Mouse (Mus musculus): ENCODE measurements at regions not wholly inside any gene's neighbourhood (a gene's known extent, or its start where the extent isn't known, plus 50 kb on each side); places are given as distances from the start of the nearest gene placed in this dataset.
"Not testable (repeated sequence)": the region's sequence is repeated elsewhere in the genome, so short reads cannot be mapped to it uniquely, and the experiment has no call there.

GRCm38 (mm10) chr10:20841430-20842040, 110.8 kb upstream of the Ahi1 start:
- 24% methylated on average over 3 of the region's 3 CpGs for WGBS

DNA sequence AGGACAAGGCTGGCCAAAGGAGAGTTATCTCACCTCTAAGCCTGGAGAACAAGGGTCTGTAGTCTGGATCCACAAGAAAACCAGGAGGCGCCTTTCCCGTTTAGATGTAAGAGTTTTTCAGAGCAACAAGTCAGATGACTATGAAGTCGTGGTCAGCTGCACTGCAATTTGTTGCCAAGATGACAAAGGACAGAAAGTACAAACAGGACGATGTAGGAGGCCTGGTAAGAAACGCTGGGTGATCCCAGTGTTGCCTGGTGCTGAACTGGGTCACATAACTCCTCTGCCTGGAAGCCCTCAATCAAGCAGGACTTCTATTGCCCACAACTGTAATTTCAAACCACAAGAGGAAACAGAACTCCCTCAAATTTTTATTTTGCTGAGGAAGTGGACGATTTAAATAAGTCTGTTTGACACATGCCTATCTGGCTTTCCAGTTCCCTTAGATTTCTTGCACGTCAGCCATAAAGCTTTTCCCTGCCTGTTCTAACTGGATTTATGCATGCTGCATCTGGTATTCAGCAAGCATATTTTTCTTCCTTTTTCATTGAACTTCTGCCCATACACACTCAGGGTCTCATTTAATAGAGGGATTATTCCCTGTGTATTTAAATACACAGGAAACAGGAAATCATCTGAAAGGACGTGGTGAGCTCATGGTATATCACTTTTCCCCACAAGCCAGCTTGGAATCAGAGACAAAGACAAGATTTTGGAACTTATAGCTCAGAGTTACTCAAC, 113.5 kb upstream of the Ahi1 start:
- H3K27me3 ChIP-seq = no peaks in the 10 kb centered on the region
- H3K27ac ChIP-seq (replicated peaks) = peak overlapping the region; percentile 63
- ATAC-seq (ENCODE audit: insufficient number of reproducible peaks, low FRiP score, low TSS enrichment, low read depth) = peak; percentile 54

More at GRCm38 (mm10) chr10:20841430-20842040, 110.8 kb upstream of the Ahi1 start:
- Histone ChIP-seq H3K9me3 (replicated peaks) (no peaks in the 10 kb centered on the region), H3K4me3 (replicated peaks) (no peak overlapping the region), H3K4me2 (replicated peaks) (no peak overlapping the region), H3K27ac (replicated peaks) (0 out of 2 replicates have a peak overlapping the region, but pooled peaks have one; percentile 34), H3K9ac (no peak overlapping the region), H3K4me1 (peaks cover 19% of the 10 kb centered on the region), H3K27me3 (no peaks in the 10 kb centered on the region), H3K36me3 (no peaks in the 10 kb centered on the region)
- ATAC-seq (ENCODE audit: insufficient number of reproducible peaks, low FRiP score, low TSS enrichment, low read depth) = no peak

DNA sequence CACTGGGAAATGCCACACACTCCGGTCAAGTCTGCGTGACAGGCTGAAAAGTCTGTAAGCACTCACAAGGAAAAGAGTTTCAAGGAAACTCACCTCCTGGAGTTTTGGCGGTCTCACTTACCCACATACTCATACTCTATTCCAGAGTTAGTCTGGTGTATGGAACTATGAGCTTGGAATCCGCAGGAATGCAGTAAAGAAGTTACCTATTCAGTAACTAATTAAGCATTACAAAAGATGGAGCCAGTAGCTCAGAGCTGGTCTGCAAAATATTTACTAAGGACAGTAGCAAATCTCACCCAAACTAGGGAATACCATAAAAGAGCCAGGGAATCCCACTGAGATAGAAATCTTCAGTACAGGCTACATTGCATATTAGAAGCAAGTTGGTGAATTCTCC, 111.9 kb upstream of the Pde7b start:
- 74% methylated on average over 4 of the region's 4 CpGs for WGBS
- ATAC-seq (ENCODE audit: insufficient number of reproducible peaks, low FRiP score, low TSS enrichment, low read depth); H3K9ac ChIP-seq; H3K4me3 ChIP-seq (replicated peaks); H3K4me2 ChIP-seq (replicated peaks); H3K27me3 ChIP-seq; H3K36me3 ChIP-seq; H3K9me3 ChIP-seq (replicated peaks); H3K27ac ChIP-seq (replicated peaks): not testable (repeated sequence)
- H3K4me1 ChIP-seq = peaks cover 13% of the 10 kb centered on the region

More for the DNA sequence above, 113.5 kb upstream of the Ahi1 start:
- H3K4me2 ChIP-seq (replicated peaks) = no peak overlapping the region
- H3K9me3 ChIP-seq (replicated peaks) = no peaks in the 10 kb centered on the region
- peaks cover 19% of the 10 kb centered on the region for H3K4me1 ChIP-seq
- H3K9ac ChIP-seq = no peak overlapping the region
- no peaks in the 10 kb centered on the region for H3K36me3 ChIP-seq
- 34% methylated on average over 8 of the region's 8 CpGs for WGBS
- no peak overlapping the region for H3K4me3 ChIP-seq (replicated peaks)

DNA sequence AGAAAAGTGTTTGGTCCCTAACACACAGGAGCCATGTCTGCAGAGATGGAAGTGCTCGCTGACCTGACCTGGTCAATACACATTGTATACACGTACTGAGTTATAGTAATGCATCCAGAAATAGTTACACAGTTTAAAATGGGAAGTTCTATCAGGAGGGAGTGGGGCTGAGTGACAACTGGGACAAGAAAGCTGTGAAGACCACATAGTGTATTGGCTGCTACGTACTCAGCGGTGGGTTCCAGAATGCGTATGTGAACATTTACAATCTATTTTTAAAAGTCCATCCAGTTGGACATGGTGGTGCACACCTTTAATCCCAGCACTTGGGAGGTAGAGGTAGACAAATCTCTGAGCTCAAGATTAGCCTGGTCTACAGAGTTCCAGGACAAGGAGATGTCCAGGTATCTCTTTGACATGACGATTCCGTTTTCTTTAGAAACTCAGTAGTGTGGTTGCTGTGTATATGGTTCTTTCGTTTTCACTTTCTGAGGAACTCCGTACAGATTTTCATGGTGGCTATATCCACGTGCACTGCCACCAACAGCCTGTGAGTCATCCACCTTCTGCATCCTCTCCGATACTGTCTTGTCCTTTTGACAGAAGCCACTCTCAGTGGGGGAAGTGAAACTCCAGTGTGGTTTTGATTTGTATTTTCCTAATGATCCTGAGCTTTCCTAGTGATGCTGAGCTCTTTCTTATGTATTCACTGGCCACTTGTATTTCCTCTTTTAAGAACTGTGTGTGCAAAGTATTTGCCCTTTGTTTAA, 110.1 kb upstream of the Pde7b start:
- H3K27ac ChIP-seq (replicated peaks) = no peak overlapping the region
- 85% methylated on average over 11 of the region's 11 CpGs for WGBS
- H3K4me2 ChIP-seq (replicated peaks) = no peak overlapping the region
- no peaks in the 10 kb centered on the region for H3K9me3 ChIP-seq (replicated peaks)
- no peaks in the 10 kb centered on the region for H3K27me3 ChIP-seq
- H3K9ac ChIP-seq = no peak overlapping the region
- no peaks in the 10 kb centered on the region for H3K36me3 ChIP-seq
- ATAC-seq (ENCODE audit: insufficient number of reproducible peaks, low FRiP score, low TSS enrichment, low read depth) = no peak
- H3K4me1 ChIP-seq = peaks cover 10% of the 10 kb centered on the region; the same call in 1 of the 2 replicates
- no peak overlapping the region for H3K4me3 ChIP-seq (replicated peaks)

DNA sequence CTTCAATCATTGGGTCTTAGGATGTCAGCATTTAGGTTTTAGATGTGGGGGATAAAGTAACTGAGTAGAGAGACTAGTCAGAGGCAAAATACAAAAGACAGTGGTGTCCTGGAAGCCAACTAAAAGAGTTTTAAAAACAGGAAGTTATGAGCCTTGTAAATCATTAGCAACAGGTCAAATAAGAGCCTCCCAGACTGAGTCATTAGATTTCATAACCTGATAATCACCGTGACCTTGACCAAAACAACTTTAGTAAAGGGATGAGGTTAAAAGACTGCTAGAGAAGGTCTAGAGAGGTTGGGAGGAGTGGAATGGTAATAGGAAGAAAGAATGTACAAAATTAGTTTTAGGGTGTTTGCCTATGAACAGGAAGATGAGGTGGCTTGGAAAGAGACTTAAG, 103.4 kb upstream of the Pde7b start:
- ATAC-seq (ENCODE audit: insufficient number of reproducible peaks, low FRiP score, low TSS enrichment, low read depth) = no peak
- Histone ChIP-seq H3K9me3 (replicated peaks) (no peaks in the 10 kb centered on the region), H3K27me3 (no peaks in the 10 kb centered on the region), H3K9ac (no peak overlapping the region), H3K4me3 (replicated peaks) (no peak overlapping the region), H3K27ac (replicated peaks) (no peak overlapping the region), H3K36me3 (no peaks in the 10 kb centered on the region), H3K4me1 (no peaks in the 10 kb centered on the region), H3K4me2 (replicated peaks) (no peak overlapping the region)
- WGBS = 63% methylated on average over 1 of the region's 1 CpGs

GRCm38 (mm10) chr10:20827473-20827872, 102.6 kb upstream of the Pde7b start:
- Histone ChIP-seq H3K27me3 (no peaks in the 10 kb centered on the region), H3K4me2 (replicated peaks) (no peak overlapping the region), H3K27ac (replicated peaks) (no peak overlapping the region), H3K4me1 (no peaks in the 10 kb centered on the region), H3K9me3 (replicated peaks) (no peaks in the 10 kb centered on the region), H3K9ac (no peak overlapping the region), H3K36me3 (no peaks in the 10 kb centered on the region), H3K4me3 (replicated peaks) (no peak overlapping the region)
- no peak for ATAC-seq (ENCODE audit: insufficient number of reproducible peaks, low FRiP score, low TSS enrichment, low read depth)

- no peak overlapping the region for H3K4me2 ChIP-seq (replicated peaks)
- H3K27me3 ChIP-seq = no peaks in the 10 kb centered on the region
- no peak overlapping the region for H3K4me3 ChIP-seq (replicated peaks)
- 44% methylated on average over 4 of the region's 4 CpGs for WGBS
- no peak for ATAC-seq (ENCODE audit: insufficient number of reproducible peaks, low FRiP score, low TSS enrichment, low read depth)
- no peaks in the 10 kb centered on the region for H3K9me3 ChIP-seq (replicated peaks)
- no peak overlapping the region for H3K9ac ChIP-seq
- H3K36me3 ChIP-seq = no peaks in the 10 kb centered on the region
- H3K27ac ChIP-seq (replicated peaks) = no peak overlapping the region
- no peaks in the 10 kb centered on the region for H3K4me1 ChIP-seq
Observed at GRCm38 (mm10) chr10:20818548-20818947, 93.7 kb upstream of the Pde7b start.

DNA sequence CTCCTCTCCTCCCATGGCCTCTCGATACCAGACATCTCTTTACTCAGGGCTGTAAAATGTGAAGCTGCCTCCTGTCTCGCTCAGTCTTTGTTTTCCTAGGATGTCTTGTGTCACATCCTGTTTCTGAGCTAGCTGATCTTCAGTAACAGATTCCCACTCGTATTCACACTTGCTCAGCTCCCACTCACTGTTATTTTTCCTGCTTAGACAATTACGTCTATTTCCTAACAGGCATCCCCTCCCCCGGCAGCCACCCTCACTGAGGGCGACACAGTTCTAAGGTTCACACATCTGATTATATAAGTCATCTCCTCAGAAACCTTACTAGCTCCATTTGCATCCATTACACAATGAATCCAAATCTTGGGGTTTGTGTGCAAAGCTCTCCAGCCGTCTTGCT, 74.9 kb upstream of the Pde7b start:
- WGBS = 61% methylated on average over 7 of the region's 7 CpGs
- no peak overlapping the region for H3K4me2 ChIP-seq (replicated peaks)
- H3K9ac ChIP-seq = no peak overlapping the region
- no peaks in the 10 kb centered on the region for H3K27me3 ChIP-seq
- no peaks in the 10 kb centered on the region for H3K9me3 ChIP-seq (replicated peaks)
- H3K36me3 ChIP-seq = no peaks in the 10 kb centered on the region
- no peak overlapping the region for H3K4me3 ChIP-seq (replicated peaks)
- ATAC-seq (ENCODE audit: insufficient number of reproducible peaks, low FRiP score, low TSS enrichment, low read depth) = no peak
- no peaks in the 10 kb centered on the region for H3K4me1 ChIP-seq
- no peak overlapping the region for H3K27ac ChIP-seq (replicated peaks)

- WGBS = 88% methylated on average over 2 of the region's 2 CpGs
- Histone ChIP-seq H3K9me3 (replicated peaks) (no peaks in the 10 kb centered on the region), H3K27me3 (no peaks in the 10 kb centered on the region), H3K36me3 (no peaks in the 10 kb centered on the region), H3K4me1 (no peaks in the 10 kb centered on the region), H3K4me3 (replicated peaks) (no peak overlapping the region), H3K4me2 (replicated peaks) (no peak overlapping the region), H3K27ac (replicated peaks) (no peak overlapping the region), H3K9ac (no peak overlapping the region)
- ATAC-seq (ENCODE audit: insufficient number of reproducible peaks, low FRiP score, low TSS enrichment, low read depth) = no peak
Observed at GRCm38 (mm10) chr10:20798400-20798799, 73.5 kb upstream of the Pde7b start.

GRCm38 (mm10) chr10:20793956-20794355, 69.1 kb upstream of the Pde7b start:
- ATAC-seq (ENCODE audit: insufficient number of reproducible peaks, low FRiP score, low TSS enrichment, low read depth) = no peak
- Histone ChIP-seq H3K9ac (no peak overlapping the region), H3K4me3 (replicated peaks) (no peak overlapping the region), H3K4me1 (no peaks in the 10 kb centered on the region), H3K36me3 (no peaks in the 10 kb centered on the region), H3K27ac (replicated peaks) (no peak overlapping the region), H3K9me3 (replicated peaks) (no peaks in the 10 kb centered on the region), H3K4me2 (replicated peaks) (no peak overlapping the region), H3K27me3 (no peaks in the 10 kb centered on the region)
- WGBS = 65% methylated on average over 6 of the region's 6 CpGs

GRCm38 (mm10) chr10:20780946-20781345, 56.1 kb upstream of the Pde7b start:
- Histone ChIP-seq H3K9me3 (replicated peaks) (no peaks in the 10 kb centered on the region), H3K4me1 (no peaks in the 10 kb centered on the region), H3K4me3 (replicated peaks) (no peak overlapping the region), H3K36me3 (no peaks in the 10 kb centered on the region), H3K9ac (no peak overlapping the region), H3K4me2 (replicated peaks) (no peak overlapping the region), H3K27me3 (no peaks in the 10 kb centered on the region), H3K27ac (replicated peaks) (no peak overlapping the region)
- ATAC-seq (ENCODE audit: insufficient number of reproducible peaks, low FRiP score, low TSS enrichment, low read depth) = no peak
- WGBS = 93% methylated on average over 1 of the region's 1 CpGs

Measured in embryonic facial prominence, embryonic 15.5 days (tissue).